Mouse (Mus musculus): ENCODE results near the gene Olfr618.
"Not testable (repeated sequence)": the region's sequence is repeated elsewhere in the genome, so short reads cannot be mapped to it uniquely, and the experiment has no call there.

Gene Olfr618

DNA sequence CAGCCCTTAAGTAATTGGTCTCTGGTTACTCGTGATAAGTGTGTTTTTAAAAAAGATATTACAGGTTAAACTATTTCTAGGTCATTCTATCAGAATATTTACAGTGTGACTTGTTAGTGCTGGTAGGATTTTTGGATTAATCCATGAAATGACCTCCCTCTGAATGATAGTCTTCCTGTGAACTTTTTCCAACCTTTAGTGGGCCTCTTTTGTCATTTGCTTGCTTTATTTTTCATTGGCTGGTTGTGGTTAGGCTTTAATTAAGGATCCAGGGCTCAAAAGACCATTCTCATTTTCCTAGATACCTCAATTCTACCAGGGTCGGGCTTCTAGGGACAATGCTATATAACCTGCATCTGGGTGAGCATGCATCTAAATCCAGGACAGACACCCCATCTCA is at the start of gene Olfr618:
Olfr618 (plus strand) TSS at position 301 of the 400 bp plus-strand sequence.
- DNase-seq: no peak

DNA sequence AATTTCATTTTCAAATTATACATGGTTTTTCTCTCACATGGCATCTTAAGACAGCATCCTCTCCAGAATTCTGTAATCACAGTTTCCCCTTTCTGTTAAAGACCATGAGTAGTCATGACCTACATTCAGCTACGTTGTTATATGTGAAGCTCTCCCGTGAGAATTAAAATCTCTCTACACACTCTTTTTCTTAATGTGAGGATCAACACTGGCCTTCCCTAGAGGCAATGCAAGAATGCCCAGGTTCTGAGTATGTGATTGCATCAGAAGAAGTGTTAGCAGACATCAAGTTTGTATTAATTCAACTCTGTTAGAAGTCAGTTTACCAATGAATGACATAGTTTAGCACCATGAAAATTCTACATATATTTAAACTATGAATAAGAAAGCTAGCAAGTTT is 47.3 kb upstream of the Olfr618 start, which contains the start of gene Olfr612:
Olfr612 (minus strand) TSS at position 101 of the 400 bp plus-strand sequence.
- not testable (repeated sequence) for DNase-seq

DNA sequence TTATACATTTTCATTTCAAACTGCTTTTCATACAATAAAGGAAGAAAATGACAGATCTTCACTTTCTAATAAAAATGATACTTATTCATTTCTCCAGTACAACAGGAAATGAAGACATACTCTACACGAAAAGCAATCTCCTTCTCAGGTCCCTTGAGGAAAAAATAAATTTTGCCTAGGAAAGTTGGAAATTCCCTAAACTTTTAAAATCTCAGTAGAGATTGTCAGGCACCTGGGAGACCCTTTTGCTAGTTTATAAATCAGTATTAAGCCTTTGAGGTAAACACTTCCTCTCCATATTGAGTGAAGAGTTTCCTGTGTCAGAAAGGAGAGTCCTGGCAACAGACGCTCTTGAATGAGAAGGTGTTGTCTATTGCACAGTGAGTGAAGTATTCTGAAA is 42.1 kb upstream of the Olfr618 start, which contains the start of gene Olfr613:
Olfr613 (plus strand) TSS at position 301 of the 400 bp plus-strand sequence.
- DNase-seq: no peak

DNA sequence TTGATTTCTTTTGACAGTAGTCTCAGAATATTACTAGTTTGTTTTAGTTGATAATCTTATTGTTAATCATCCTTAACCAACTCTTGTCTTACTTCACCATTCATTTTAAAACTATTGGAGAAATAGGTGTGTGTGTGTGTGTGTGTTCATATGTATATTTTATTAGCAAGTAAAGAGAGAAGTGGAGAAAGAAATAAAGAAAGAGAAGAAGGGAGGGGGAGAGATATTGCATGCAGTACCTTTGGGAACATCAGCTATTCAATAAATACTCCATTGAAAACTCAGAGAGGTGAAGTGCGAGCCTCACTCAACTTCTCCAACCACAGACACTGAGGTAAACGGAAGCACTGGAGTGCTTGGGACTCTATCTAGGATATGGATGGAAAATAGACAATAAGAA is 34.1 kb upstream of the Olfr618 start, which contains the start of gene Olfr615:
Olfr615 (plus strand) TSS at position 301 of the 400 bp plus-strand sequence.
- no peak for DNase-seq

DNA sequence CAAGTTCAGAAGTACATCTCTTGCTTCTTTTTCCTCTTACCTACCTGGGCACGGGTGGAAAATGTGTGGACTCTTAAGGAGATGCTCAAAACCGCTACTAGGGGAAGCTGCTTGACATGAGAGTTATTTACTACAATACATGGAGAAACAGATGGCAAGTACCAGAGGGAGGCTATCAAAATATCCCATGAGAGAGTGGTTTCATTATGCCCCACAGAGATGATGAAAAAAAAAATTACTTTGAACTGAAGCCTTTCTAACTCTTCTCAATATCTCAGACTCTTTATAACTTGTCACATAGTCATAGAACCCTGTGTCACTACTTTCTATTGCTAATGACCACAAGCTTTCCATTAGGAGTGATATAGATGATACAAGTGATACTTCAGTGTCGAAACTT is 20.9 kb upstream of the Olfr618 start, which contains the start of gene Olfr616:
Olfr616 (minus strand) TSS at position 101 of the 400 bp plus-strand sequence.
- no peak for DNase-seq

DNA sequence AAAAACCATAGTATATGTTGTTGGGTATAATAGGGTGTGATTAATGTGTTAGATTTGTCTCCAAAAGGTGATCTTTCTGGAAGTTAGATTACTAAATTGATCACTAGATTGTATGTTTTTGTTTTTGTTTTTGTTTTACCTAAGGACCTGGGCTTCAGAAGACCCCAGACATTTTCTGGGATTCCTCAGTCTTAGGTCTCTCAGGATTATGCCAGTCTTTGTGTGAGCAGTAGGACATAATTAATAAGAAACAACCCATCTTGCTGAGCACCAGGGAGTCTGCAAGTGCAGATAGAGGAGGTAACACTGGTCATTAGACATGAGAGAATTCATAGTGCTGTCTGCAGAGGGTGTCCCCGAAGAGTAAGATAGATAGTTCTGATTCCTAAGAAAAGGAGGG is 17.1 kb upstream of the Olfr618 start, which contains the start of gene Olfr617:
Olfr617 (plus strand) TSS at position 301 of the 400 bp plus-strand sequence.
- no peak for DNase-seq

DNA sequence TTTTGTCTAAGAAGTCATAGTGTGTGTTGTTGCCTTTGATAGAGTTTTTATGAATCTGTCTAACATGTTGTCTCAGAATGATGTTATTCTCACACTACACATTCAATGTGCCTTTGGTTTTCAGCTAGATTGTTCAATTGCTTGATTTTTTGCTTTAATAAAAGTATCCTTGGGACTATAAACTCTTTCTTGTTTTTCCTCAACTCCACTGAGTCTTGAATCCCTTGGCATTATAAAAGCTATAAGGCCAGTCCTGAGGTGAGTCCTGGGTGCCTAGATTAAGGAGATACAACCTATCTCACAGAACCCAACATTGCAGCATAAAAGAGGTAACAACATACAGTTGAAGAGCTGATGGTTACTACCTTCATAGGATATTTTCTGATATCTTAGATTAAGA is 10.4 kb downstream of the Olfr618 start, which contains the start of gene Olfr619:
Olfr619 (plus strand) TSS at position 301 of the 400 bp plus-strand sequence.
- DNase-seq: no peak

DNA sequence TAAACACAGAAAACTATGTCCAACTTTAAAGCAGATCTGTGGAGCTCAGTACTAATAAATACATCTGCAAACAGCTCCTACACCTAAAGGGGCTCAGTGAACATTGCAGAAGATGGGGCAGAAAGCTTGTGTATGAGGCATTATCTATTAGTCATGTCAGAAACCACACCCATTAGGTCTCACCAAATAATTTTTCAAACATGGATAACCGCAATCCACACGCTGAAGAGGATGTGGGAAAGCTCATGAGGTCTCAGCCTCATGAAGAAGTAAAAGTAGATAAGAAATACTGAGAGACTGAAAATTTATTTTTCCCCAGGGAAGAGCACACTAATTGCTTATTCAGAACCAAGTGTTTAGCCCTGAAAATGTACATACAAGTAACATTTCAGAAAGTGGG is 17.5 kb downstream of the Olfr618 start:
- DNase-seq: no peak

DNA sequence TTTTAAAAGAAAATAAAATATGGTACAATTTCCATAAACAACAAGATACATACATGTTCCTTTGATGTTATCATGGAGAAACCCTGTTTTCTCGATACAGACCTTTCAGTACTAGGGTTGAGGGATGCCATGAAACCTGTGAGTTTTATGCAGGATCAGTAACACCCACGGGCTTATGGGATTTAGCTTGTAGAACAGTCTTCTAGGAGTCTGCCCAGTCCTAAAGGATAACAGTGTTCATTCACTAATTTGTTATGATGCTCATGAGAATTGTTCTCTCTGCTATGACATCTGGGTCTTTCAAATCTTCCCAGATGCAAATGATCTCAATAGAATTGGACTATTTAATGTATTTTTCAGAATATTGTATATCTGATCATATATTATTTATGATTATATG is 22.5 kb downstream of the Olfr618 start, which contains the start of gene Olfr620:
Olfr620 (minus strand) TSS at position 101 of the 400 bp plus-strand sequence.
- no peak for DNase-seq

DNA sequence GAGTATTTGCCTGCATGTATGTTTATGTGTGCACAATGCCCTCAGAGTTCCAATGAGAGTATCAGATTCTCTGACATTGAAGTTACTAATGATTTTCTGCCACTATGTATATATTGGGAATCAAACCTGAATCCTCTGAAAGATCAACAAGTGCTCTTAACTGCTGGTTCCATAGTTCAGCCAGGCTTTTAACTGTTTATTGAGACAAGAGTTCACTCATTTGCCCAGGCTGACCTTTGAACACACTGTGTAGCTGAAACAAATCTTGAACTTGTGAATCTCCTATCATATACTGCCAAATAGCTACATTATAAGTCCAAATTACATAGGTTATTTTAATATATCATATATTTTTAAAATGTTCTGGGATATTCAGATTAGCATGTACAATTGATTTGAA is 46.9 kb downstream of the Olfr618 start:
- no peak for DNase-seq

DNA sequence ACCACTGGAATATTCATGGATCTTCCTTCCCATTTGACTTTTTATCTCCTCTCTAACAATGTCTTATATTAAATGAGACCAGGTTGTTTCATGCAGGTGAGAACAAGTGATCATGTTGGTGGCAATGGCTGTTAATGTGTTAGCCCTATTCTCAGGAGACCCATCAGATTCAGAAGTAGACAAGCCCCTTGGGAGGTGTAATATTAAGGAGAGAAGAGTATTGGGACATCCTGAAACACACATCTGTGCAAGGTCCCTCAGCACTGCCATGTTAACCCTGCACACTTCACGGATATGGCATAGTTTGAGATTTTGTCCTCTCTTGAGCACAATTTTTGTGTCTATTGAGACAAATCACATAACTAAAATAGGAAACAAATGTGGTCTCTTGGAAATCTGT is 52.7 kb downstream of the Olfr618 start, which contains the start of gene Olfr622:
Olfr622 (minus strand) TSS at position 101 of the 400 bp plus-strand sequence.
- no peak for DNase-seq

DNA sequence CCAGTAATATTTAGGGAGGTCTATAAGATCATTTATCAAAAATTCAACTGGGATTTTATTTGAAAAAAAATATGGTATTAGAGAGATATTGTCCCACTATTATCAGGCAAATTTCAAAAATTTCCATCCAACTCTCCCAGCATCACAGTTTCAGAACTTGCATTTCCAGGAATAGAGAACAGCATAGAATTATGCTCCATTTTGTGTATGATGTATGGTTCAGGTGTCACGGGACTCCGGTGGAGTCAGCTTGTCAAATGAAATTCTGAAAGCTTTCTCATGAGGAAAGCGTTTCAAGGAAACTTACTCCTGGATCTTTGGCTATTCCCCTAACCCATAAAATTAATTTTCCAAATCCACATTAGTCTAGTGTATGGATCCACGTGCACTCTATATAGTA is 54.2 kb downstream of the Olfr618 start:
- DNase-seq: no peak

Measured in cerebellum, adult 8-10 months (tissue).